Mouse (Mus musculus) mesoderm, embryonic 11.5 days (tissue): ENCODE results near the gene Lypd6.

Source experiments
- DNase-seq: peaks from one replicate; pipeline ENCODE4 v3.0.0-alpha.2; 2012; ENCODE audit warnings: low read depth, low spot score

Gene Lypd6

GRCm38 (mm10) chr2:50166082-50166481 is 99.9 kb downstream of the Lypd6 start:
- DNase-seq: no peak

- DNase-seq: no peak
Measured at GRCm38 (mm10) chr2:50173730-50174528, 107.7 kb downstream of the Lypd6 start.

DNA sequence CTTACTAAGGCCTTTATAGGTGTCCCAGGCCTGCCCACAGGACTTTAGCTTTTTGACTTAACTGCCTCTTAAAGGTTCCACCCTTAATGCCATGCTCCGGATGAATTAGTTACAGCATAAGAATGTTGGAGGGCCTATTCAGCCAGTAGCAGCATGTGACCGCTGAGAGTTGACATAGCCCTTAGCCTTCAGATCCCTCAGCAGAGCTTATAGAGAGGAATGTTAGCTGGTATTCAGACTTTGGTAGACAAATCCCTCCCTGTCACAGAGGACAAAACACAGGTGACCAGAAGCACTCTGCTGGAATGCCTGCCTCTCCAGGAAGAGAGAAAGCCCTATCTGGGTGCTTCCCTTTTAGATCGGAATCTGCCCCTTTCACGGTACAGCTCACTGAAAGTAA is 109.5 kb downstream of the Lypd6 start:
- DNase-seq: no peak

DNA sequence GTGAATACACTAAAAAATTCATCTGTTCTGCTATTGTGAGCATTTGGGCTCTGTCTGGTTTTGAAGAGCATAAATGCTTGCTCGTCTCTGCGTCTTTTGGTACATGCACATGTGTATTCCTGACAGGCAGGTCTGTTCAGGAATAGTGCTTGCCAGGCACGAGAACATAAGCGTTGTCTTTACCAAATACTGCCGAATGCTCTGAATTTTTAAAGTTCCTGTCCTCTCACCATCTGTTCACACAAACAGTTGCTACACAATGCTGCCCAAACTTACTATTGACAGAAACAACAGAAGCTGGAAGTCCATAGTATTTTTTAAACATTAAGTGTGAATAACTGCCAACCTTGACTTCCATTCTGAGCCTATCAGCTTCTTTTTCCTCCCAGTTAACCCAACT is 112.9 kb downstream of the Lypd6 start:
- DNase-seq: no peak

DNA sequence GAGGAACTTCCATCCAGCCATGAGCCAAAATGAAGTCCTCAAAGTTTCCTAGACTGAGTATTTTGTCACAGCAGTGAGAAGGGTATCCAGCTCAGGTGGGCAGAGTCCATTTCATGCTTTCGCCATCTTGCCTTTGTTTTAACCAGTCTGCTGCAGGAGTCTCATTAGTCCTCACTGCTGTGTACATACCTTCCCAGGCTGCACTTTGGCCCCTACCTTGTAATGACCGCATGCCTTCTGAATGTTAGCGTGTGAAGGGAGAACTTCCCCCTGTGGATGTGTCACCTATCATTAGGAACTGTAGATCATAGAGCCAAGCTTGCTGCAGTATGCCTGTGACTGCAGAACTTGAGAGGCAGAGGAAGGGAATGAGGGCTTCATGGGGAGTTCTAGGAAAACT is 114.2 kb downstream of the Lypd6 start:
- DNase-seq: no peak

DNA sequence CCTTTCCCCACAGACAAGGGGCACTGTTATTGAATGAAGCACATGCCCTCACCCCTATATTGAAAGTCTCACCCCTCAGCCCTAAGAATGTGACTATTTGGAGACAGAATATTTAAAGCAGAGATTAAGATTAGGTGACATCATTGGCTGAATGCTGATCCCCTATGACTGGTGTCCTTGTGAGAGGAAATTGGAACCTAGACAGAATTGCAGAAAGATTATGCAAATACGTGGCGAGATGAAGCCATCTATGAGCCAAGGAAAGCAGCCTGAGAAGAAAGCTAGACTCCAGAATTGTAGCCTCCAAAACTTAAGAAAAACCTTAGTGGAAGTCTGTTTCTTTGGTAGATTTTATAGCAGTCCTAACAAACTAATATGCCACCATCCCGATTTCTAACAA is 115.1 kb downstream of the Lypd6 start:
- DNase-seq: no peak

GRCm38 (mm10) chr2:50186711-50187405 is 120.6 kb downstream of the Lypd6 start:
- DNase-seq: no peak

DNA sequence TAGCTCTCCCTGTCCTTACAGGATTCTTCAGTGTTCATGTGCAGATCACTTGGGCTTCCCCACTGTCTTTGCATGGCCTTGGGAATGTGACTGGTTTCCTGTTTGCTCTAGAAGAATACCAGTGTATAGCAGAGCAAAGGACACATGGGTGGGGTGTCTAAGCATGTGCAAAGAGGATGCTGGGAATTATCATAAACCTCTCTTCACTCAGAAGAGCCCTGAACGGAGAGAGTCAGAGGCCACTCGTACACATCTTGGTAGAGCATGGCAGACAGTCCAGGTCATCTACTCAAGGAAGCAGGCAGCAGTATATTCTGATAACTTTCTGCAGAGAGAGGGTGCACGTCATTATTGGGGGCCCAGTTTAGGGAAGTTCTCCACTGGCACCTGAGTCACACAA is 122.6 kb downstream of the Lypd6 start:
- DNase-seq: no peak

- DNase-seq: no peak
Measured at GRCm38 (mm10) chr2:50196681-50197080, 130.5 kb downstream of the Lypd6 start.

DNA sequence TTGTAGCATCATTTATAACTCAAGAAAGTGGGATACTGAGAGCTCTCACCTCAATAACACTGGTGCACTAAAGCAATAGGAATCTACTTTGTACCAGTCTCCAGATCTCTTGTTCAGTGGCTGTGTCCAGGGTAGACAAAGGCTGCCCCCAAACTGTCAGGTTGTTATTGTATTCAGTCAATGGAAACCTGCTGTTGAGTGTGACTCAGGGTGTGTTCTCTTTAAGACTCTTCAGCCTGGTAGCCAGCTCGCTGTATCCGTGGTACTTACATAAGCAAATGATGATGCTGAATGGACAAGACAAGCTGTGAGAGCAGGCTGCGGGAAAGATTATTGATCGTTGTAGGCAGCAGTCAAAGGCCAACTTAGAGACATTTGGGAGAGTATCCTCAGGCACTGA is 131.6 kb downstream of the Lypd6 start:
- no peak for DNase-seq

DNA sequence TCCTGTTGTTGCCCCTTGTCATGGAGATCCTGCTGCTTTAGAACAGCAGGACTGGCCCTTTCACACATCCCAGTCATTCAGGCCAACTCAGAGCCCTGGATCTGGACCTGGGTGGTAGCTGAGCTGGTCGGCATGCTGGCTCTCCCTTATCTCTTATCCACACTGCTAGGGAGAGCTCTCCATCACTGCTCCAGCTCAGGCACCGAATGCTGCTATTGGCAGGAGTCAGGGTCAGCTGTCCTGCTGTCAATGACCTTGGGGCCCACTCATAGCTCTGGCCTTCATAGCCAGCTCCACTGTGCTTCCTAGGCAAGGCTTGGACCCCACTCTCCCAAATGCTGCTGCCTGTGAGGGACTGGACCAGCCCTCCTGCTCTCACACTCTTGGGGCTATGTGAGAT is 134.3 kb downstream of the Lypd6 start:
- no peak for DNase-seq

- no peak for DNase-seq
Measured at GRCm38 (mm10) chr2:50220574-50220973, 154.3 kb downstream of the Lypd6 start.

DNA sequence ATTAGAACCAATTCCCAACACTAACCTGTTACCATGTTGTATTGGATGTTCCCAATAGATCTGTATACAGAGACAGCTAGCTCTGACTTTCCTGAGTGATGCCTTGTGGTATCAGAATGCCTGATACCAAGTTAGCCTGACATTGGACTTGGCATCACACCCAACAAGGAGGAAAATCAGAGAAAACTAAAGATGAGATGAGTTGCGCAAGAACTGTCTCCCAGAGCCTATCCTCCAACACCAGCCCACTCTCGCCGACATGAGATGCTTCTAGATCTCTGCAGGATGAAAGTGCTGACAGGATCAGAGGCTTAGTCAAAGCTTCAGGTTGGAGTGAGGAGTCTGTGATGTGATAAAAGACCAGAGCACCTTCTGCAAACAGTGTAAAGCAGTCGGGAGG is 158.8 kb downstream of the Lypd6 start:
- no peak for DNase-seq

DNA sequence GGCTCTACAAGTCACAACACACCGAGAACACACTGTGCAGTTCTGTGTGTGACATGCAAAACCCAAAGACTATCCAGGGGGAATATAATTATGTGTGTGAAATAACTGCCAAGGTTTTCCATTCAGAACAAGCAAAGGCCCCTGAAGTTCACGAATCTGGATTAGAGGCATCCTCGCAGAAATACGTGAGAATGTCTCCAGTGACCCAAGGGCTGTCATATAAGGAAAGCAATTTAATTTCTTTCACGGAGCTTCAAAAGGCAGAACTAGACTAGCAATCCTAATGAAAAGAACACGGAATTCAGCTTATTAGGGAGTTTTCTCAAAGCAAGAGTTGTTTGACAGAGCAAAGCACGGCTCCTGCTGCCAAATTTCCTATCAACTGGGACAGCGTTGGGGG is 167.3 kb downstream of the Lypd6 start:
- no peak for DNase-seq
